Mouse (Mus musculus): Measurements from ENCODE around the gene Nkapd1.
"Not testable (repeated sequence)": the region's sequence is repeated elsewhere in the genome, so short reads cannot be mapped to it uniquely, and the experiment has no call there.

Gene Nkapd1

DNA sequence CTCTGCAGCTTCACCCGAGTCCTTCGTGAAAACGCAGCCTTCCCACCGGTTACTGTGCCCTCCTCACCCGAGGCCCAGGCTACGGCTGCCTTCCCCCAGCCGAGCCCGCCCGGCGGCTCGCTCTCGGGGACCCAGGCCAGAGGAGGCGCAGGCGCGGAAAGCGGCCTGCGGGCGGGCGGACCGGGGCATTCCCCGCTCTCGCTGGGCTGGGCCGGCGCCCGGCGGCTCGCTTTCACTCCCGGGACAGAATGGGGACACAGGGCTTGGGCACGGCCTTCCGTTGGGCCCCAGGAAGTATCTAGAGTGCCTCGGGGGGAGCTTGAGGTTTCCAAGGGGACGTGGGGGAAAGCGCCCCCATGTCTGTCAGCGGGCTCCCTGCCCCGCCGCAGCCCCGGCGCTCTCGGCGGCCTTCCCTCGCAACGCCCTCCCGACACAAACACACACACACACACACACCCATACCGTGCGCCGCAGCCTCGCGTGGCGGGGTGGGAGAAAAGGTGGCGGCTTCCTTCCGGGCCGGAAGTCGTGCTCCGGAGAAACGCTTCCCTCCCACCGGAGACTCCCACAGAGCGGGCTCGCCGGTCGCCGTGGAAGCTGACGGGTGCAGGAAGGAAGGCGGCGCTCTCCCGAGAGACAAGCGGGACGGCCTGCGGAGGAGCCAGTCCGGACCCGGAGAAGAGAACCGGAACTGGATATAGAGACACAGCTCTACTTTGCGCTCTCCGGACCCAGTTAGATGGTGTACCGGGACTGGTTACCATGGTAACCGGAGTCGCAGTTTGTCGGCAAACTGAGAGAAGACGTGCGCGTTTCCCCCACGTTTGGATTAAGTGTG lies at the start of gene Nkapd1, which contains the start of gene Pih1d2:
Gene Nkapd1, minus strand, starts transcription at position 699 of the 838 bp plus-strand sequence.
Gene Pih1d2, plus strand, starts transcription at position 556 of the 838 bp plus-strand sequence.
- in situ Hi-C loops (cut with MboI, MseI) = no loop called here

DNA sequence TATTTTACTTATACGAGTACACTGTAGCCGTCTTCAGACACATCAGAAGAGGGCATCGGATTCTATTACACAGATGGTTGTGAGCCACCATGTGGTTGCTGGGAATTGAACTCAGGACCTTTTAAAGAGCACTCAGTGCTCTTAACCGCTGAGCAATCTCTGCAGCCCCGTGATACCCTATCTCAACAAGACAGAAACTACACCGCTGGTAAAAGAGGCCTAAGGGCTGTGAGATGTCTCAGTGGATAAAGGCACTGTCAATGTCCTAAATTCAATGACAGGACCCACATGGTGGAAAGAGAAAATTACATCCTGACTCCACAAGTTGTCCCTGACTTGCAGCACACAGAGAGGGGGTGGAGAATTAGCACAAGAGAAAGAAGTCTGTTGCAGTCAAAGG lies 49.2 kb upstream of the Nkapd1 start:
- in situ Hi-C loops (cut with MboI, MseI) = no loop called here

DNA sequence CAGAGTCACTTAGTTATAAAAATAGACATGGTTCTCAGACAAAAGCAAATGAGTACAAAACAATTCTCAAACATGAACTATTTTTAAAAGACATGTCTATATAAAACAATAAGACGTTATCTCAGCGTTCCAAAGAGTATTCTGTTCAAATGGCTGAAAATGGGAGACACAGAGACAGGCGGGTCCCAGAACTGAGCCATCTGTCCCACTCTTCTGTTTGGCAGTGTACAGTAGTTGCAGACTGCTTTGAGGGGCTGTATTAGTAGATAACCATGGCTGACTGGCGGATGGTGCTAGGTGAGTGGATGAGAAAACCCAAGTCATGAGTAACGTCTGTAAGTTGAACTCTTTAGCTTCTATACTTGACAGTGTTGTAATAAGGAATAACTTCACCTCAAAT lies 47.6 kb upstream of the Nkapd1 start:
- in situ Hi-C loops (cut with MboI, MseI) = no loop called here

DNA sequence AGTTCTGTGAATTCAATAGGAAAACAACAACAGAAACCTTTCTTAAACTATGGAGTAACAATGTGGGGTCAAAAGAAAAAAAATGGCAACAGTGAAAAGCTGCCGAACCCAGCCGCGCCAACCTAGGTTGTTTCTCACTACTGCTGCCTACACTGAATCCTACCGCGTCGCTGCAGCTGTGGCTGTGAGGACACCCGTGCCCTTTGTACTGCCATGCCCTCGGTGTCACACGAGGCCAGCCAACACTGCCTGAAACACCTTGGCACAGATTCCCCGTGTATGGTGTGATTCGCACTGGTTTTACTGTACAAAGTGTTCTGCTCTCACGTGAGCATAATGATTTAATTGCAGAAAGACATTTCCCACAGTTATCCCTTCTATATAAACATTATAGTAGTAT lies 43.2 kb upstream of the Nkapd1 start:
- in situ Hi-C loops (cut with MboI, MseI) = no loop called here

DNA sequence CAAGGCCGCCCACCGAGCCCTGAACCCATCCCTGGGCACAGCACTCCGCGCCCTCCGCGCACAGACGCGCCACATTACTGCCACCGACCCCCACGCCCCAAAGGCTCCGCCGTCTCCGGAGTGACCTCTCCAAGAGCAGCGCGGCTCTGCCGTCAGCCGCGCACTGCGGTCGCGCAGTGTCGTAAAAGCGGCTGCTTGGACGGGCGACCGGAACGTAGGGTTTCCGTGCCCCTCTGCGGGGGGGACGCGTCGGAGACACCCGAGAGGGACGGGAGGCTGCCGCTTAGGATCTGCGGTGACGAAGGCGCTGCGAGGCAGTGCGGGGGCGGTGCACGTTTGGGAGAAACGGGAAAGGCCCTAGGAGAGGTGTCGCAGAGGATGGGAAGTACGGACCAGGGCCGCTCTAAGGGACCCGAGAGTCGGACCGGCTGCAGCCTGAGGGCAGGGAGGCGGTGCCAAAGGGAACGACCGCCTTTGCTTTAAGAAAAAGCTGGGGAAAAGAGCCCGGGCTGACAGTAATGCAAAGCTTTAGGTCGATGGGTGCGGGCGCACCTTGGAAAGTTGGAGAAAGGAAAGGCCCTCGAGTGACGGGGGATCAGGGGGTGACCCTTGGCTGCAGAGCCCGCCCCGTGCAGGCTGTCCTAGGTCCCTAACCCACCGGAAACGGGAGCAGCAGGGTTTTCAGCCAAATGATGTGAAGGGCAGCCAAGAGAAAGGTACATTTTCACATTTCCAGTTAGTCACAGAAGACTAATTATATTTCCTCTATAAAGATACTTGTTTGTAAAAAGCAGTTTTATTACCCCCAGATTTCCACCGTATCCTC lies 42.3 kb upstream of the Nkapd1 start, which contains the start of gene Dlat:
Gene Dlat, minus strand, starts transcription at position 389 of the 826 bp plus-strand sequence.
- in situ Hi-C loops (cut with MboI, MseI) = no loop called here

DNA sequence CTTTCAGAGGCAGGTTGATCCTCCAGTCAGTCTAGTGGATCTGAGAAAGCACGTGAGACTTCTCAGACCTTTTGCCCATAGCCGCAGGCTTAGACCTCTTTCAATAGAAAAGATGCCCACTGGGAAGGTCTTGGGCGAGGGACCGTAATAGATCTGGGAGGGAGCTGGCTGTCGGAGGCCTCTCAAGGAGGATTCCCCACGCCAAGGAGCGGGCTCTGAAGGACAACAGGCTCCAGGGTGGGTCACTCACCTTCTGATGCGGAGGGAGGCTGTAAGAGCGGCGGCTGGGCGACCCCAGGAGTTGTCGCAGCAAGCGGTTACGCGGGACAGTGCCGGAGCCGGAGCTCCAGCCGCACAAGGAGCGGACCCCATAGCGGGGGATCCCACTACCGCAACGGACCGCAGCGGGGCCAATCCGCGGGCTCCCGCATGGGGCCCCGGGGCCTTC lies 41.7 kb upstream of the Nkapd1 start:
- in situ Hi-C loops (cut with MboI, MseI) = no loop called here

DNA sequence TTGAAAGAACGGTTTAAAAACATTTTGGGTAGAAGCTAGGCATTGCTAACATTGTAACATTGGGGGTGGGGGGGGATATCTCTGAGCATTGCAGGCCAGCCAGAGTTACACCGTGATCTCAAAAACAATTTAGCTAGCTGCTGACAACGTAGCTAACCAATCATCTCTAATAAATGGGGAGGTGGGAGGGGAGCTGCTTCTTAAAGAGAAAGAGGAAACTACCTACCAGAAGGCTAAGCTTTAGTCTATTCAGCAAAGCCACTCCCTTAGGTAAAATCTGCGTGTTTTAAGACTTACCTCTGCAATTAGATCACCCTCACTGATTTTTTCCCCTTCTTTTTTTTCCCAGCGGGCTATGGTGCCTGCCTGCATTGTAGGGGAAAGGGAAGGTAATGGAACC lies 41.1 kb upstream of the Nkapd1 start:
- in situ Hi-C loops (cut with MboI, MseI) = no loop called here

DNA sequence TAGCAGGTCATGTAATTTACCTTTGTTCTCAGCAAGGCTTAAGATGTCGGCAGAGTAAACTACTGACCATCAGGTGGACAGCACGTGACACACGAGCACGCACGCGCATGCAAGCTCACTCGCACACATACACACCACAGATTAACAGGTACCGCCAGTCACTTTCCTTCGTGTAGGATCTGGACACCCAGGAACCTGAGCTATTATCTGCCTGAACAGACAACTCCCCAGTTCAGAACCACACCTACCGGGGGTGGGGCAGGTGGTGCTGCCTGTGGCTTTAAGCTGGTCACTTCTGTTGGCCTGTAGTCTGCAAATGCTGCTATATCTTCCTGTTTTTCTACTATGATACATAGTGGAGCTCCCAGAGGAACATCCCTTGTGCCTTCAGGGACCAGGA lies 33.2 kb upstream of the Nkapd1 start:
- in situ Hi-C loops (cut with MboI, MseI) = no loop called here

DNA sequence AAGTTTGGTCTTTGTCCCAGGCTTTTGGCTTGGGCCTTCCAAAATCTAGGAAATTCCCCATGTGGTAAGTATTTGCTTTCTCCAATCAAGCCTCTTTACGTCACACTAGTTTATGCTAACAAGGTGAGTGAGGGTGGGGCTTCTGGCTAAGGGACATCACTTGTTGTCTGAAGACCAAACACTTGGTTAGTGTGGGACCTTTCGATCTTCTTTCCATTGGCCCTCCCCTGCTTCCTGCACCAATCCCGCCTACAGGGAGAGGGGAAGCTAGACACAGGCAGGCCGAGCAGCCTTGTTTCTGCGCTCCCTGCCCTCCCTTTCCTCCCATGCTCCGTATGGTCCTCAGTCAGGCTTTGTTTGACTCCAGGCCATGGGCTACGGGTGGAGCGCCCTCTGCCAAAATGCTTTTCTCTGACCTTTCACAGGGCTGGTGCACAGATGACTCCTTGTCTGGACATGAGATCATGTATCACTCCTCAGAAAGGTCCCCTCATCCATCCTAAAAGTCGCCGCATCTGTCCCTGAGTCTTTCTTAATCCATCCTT lies 29.6 kb upstream of the Nkapd1 start:
- in situ Hi-C loops (cut with MboI, MseI) = no loop called here

DNA sequence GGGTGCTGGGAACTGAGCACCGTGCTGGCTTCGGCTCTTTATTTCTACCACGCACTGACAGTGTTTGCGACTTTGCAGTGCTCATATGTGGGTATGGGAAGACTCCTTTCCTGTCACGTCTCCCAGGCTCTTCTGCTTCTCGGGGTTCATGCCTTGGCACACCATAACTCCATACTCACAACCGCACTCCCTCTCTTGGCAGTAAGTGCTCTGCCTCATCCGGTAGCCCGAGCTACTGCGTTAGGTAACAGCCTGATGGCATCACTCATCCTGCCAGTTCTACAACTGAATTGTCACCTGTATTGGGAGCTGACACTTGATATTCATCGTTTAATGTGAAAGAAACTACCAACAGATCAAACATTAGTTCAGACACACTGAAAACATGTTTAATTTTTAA lies 17.0 kb upstream of the Nkapd1 start:
- in situ Hi-C loops (cut with MboI, MseI) = no loop called here

DNA sequence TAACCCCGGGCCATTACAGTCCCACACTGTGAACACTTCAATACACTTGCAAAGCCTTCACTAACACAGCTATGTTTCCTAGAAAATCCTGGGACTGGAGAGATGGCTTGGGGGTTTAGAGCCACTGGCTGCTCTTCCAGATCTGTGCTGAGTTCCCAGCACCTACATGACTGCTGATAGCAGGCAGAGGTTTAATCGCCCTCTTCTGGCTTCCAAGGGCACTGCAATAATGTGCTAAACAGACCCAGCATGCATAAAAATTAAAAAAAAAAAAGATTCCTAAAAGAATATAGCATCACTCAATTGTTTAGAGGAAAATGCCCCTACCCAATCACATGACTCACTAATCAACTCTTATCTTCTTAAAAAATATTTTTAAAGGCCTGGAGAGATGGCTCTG lies 15.8 kb upstream of the Nkapd1 start:
- in situ Hi-C loops (cut with MboI, MseI) = no loop called here

DNA sequence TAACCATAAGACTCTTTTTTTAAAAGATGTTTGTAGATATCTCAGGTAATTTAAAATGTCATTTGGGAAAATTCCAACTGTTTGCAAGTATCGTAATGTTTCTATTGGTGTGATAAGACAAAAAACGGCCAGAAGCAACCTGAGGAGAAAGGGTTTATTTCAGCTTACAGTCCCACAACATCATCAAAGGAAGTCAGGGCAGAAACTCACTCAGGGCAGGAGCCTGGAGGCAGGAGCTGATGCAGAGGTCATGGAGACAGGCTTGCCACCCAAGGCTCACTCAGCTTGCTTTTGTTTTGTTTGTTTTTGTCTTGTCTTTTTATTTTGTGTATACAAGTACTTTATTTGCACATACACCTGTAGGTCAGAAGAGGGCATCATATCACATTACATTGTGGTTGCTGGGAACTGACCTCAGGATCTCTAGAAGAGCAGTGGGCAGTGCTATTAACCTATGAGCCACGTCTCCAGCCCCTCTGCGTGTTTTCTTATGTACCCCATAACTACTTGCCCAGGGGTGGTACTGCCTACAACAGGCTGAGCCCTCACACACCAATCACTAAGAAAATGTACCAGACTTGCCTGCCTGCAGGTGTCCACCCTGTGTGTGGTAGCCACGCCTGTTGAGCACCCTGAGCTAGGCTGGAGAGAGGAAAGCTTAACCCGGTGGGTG lies 14.9 kb upstream of the Nkapd1 start:
- in situ Hi-C loops (cut with MboI, MseI) = no loop called here

DNA sequence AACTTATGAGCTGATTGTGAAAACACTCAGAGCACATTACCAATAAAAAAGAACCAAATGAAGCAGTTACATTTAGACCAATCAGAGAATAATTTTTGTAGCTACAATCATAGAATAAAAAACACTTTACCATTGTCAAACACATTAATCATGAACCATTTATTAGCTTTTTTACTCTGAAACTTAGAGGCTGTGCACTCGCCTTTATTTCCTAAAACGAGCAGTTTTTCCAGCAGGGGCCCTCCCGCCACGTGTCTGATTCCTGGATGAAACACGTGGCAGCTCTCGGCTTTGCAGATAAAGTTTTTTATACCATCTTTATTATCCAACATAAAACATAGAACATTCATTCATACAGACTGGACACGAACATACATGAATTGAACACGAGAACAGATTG lies 13.6 kb upstream of the Nkapd1 start:
- in situ Hi-C loops (cut with MboI, MseI) = not testable (repeated sequence)

DNA sequence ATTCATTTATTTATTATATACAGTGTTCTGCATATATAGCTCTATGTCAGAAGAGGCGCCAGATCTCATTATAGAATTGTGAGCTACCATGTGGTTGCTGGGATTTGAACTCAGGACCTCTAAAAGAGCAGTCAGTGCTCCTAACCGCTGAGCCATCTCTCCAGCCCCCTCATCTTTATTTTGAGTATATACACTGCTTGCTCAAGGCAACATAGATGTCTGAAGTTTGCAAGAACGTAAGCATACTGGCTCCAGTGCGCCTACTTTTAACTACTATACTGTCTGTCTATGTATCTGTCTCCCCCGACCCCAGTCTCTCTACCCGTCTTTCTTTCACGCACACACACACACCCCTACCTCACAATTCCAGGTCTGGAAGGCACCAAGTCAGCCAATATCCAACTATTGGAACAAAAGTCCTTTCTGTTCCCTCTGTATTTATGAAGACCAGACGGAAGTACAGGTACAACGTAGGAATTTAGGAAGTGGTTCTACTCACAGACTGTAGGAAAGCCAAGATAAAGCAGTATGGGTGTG lies 598 bp upstream of the Nkapd1 start:
- in situ Hi-C loops (cut with MboI, MseI) = no loop called here

DNA sequence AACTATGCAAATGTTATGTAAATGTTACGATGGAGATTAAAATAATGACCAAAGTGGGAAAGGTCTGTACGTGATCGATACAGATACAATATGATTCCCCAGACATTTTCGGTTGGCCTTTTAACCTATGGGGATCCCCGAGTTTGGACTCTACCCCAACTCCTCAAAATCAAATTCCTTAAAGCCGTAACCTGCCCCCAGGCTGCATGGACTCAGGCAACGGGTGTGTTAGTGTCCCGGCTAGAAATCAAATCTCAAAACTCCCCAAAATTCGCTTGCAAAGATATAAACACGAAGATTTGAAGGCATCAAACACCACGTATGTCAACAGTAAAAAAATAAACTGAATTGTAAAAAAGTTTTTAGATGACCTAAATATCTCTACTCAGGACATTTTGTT lies 1.1 kb downstream of the Nkapd1 start:
- in situ Hi-C loops (cut with MboI, MseI) = no loop called here

DNA sequence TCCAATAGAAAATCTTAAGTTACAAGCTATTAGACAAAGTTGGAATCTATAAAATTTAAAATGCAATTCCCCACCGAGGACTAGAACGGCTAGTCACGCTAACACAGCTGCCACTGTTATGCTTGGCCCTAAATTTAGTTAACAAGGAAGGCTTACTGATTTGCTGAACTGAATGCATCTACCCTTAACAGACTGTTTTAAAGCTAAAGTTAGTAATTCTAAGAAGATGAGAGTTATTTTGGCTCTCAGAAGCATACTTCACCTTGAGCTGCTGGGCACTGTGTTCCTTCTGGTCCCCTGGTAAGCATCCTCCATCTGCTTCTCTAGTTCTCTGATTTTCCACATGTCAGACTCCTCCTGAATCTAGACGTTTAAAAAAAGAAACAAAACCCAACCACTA lies 5.1 kb downstream of the Nkapd1 start:
- in situ Hi-C loops (cut with MboI, MseI) = no loop called here

DNA sequence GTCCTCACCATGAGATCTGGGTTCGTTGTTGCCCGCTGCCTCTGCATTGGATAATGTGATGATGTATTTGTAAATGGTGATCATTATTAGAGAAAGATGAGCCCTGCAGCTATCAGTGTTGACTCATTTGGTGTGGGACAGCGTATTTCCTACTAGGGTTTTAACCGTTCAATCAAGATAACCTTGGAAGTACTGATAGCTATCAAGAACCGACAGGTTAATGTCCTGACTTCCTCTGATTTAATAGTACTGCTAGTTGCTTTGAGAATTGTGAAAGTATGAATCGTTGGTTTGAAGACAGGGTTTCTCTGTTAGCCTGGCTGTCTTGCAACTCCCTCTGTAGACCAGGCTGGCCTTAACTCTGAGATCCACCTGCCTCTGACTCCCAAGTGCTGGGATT lies 12.9 kb downstream of the Nkapd1 start:
- in situ Hi-C loops (cut with MboI, MseI) = no loop called here

DNA sequence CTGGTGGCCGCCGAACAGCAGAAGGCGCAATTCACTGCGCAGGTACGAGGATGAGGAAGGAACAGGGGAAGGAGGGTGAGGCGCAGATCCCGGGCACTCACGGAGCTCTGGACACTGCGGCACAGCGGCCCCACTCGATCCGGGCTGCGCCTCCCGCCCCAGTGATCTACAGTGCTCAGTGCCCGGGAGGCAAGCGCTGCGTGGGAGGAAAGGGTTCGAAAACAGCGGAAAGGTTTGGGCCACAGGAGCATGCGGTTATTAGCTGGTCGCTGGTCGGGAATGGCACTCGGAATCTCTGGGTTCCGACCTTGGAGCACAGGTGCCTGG lies 13.3 kb downstream of the Nkapd1 start:
- in situ Hi-C loops (cut with MboI, MseI) = no loop called here

DNA sequence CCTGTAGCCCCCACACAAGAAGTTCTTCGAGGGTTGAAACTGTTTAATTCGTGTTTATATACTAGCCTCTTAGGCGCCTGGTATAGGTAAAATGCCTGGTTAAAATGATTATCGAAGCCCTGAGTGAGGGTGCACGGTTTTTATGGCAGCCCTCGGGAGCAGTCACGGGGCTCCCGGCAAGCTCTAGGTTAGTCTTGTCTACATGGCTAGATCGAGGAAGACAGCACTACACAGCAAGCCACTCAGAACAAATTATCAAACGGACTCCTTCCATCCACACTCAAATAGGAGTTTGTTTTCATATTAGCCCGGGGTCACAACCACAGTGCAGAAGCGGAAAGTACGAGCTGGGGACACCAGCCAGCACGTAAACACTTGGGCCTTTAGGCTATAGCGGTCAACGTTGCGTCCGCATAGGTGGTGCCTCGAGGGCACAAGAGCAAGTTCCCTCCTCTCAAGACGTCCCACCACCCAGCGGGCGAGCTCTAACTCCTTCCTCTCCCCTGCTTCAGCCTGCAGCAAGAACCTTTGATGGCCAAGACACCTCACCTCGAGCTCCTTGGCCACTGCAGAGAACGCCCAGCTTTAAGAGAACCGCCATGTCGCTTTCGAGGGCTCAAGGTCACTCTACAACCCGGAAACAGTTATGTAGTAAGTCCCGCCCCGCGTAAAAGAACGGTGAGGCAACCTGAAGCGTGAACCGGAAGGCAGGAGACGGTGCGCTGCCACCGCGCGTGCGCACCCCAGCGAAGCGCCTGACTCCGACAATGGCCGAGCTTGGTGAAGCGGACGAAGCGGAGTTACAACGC lies 13.9 kb downstream of the Nkapd1 start, which contains the start of the genes Sdhd and Timm8b:
Gene Sdhd, minus strand, starts transcription at position 624 of the 809 bp plus-strand sequence.
Gene Timm8b, plus strand, starts transcription at position 722 of the 809 bp plus-strand sequence.
- in situ Hi-C loops (cut with MboI, MseI) = no loop called here

DNA sequence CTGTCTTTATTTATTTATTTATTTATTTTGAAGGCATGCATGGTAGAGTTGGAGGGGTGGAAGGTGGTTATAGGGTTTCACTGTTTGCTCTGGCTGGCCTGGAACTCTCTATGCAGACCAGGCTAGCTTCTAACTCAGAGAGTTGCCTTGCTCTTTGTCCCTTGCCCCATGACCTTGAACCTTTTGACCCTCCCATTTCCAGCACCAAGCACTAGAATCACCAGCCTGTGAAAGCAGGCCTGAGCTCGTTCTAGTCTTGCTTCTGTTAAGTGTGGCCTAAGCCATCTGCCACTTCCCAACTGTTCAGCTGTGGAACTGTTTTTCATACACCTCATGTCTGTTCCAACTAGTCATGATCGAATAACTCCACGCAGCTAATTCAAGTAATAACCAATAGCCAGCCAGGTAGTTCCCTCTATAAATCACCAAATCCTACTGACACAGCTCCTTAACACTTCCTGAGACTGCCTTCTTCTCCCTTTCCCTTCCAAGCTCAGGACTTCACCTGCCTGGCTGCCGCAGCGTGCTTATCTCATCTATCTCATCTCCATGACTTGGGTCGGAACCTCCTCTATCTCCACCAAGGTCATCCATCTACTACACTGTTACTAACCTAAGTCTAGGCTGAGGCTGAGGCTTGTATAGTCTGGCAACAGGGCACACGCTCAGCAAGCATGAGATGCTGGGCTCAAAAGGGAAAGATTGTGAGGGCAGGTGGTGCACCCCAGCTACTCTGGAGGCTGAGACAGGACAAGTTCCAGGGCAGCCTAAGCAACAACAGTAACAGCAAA lies 15.0 kb downstream of the Nkapd1 start:
- in situ Hi-C loops (cut with MboI, MseI) = no loop called here
